Mouse (Mus musculus): Measurements from ENCODE around the gene Hnrnph1.
A peak's percentile ranks its signal among the peaks of the same experiment; 100 is the strongest.

Hnrnph1 gene

GRCm38 (mm10) chr11:50373086-50373485, 3.7 kb upstream of the Hnrnph1 start:
- DNase-seq (ENCODE audit: low spot score) = no peak

GRCm38 (mm10) chr11:50373621-50374020, 3.2 kb upstream of the Hnrnph1 start:
- no peak for DNase-seq (ENCODE audit: low spot score)

- no peak for DNase-seq (ENCODE audit: low spot score)
Measured at GRCm38 (mm10) chr11:50374286-50375015, 2.3 kb upstream of the Hnrnph1 start.

- no peak for DNase-seq (ENCODE audit: low spot score)
Measured at GRCm38 (mm10) chr11:50375421-50375820, 1.4 kb upstream of the Hnrnph1 start.

GRCm38 (mm10) chr11:50376156-50376790, 517 bp upstream of the Hnrnph1 start:
- peak; percentile 31 for DNase-seq (ENCODE audit: low spot score)

GRCm38 (mm10) chr11:50377892-50378684, 1.3 kb downstream of the Hnrnph1 start:
- peak; percentile 85 for DNase-seq (ENCODE audit: low spot score)

GRCm38 (mm10) chr11:50379023-50379752, 2.4 kb downstream of the Hnrnph1 start:
- DNase-seq (ENCODE audit: low spot score) = no peak

- DNase-seq (ENCODE audit: low spot score) = no peak
Measured at GRCm38 (mm10) chr11:50381311-50381710, 4.5 kb downstream of the Hnrnph1 start.

GRCm38 (mm10) chr11:50387167-50387679, 10.4 kb downstream of the Hnrnph1 start:
- DNase-seq (ENCODE audit: low spot score) = no peak

- DNase-seq (ENCODE audit: low spot score) = no peak
Measured at GRCm38 (mm10) chr11:50387697-50388096, 10.9 kb downstream of the Hnrnph1 start.

GRCm38 (mm10) chr11:50388217-50388929, 11.6 kb downstream of the Hnrnph1 start:
- no peak for DNase-seq (ENCODE audit: low spot score)

GRCm38 (mm10) chr11:50389011-50389410, 12.2 kb downstream of the Hnrnph1 start:
- no peak for DNase-seq (ENCODE audit: low spot score)

- DNase-seq (ENCODE audit: low spot score) = no peak
Measured at GRCm38 (mm10) chr11:50389616-50390015, 12.8 kb downstream of the Hnrnph1 start.

- DNase-seq (ENCODE audit: low spot score) = no peak
Measured at GRCm38 (mm10) chr11:50391272-50391960, 14.6 kb downstream of the Hnrnph1 start.

GRCm38 (mm10) chr11:50393306-50393705, 16.5 kb downstream of the Hnrnph1 start:
- no peak for DNase-seq (ENCODE audit: low spot score)

- DNase-seq (ENCODE audit: low spot score) = no peak
Measured at GRCm38 (mm10) chr11:50394731-50395130, 17.9 kb downstream of the Hnrnph1 start.

- no peak for DNase-seq (ENCODE audit: low spot score)
Measured at GRCm38 (mm10) chr11:50396766-50397307, 20.0 kb downstream of the Hnrnph1 start.

GRCm38 (mm10) chr11:50397316-50397715, 20.5 kb downstream of the Hnrnph1 start:
- DNase-seq (ENCODE audit: low spot score) = no peak

GRCm38 (mm10) chr11:50398803-50399202, 22.0 kb downstream of the Hnrnph1 start:
- DNase-seq (ENCODE audit: low spot score) = no peak

- no peak for DNase-seq (ENCODE audit: low spot score)
Measured at GRCm38 (mm10) chr11:50402481-50402880, 25.7 kb downstream of the Hnrnph1 start.
